ENCODE assay signal across 8 mouse cellular contexts in the genomic region with DNA sequence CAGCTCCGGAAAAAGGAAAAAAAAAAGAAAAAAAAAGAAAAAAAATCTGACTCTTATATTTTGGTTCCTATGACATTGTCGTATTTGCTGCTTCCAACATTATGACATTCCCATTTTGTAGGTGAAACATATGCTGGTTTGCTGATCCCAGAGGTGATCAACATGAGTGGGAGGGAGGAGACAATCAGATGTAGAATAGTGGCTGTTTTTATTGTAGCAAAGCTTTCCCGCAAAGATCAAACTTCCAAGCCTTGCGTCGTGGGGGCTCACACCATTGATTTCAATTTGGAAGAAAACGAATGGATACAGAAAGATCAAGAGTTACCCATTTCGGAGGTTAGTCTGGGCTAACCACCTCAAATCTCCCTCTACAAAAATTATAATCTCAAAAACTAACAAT. TPM values are rescaled to one million over a fixed set of nuclear protein-coding genes. Genes with fewer than 3 reads are reported as not detected.
A peak's percentile ranks its signal among the peaks of the same experiment; 100 is the strongest.
DNase-seq lines count a peak whose midpoint lies in the region; ATAC-seq and TF ChIP-seq lines count a peak whose summit lies in the region.

No protein-coding gene starts in this region.

- no peak for TF ChIP-seq CTCF in G1E (IDR thresholded peaks at IDR 0.05; ENCODE audit: low read depth, low read length)
- TF ChIP-seq CTCF in liver, postnatal 0 days (IDR thresholded peaks at IDR 0.05; ENCODE audit: low read depth) = no peak

- 23% methylated on average over 7 of the region's 7 CpGs for WGBS in heart, embryonic 12.5 days
- WGBS in forebrain, embryonic 16.5 days = 22% methylated on average over 7 of the region's 7 CpGs
- 24% methylated on average over 7 of the region's 7 CpGs for WGBS in liver, postnatal 0 days (ENCODE audit: insufficient replicate concordance)

- DNase-seq in heart, adult 8-10 months (ENCODE audit: low spot score) = no peak
- no peak for DNase-seq in G1E (ENCODE audit: low spot score)
- no peak for DNase-seq in liver, postnatal 0 days
- no peak for DNase-seq in right cerebral cortex, adult 2 months (ENCODE audit: low spot score in 2 of 2)
- DNase-seq in left cerebral cortex, postnatal 4 days = no peak
- DNase-seq in gastrocnemius, postnatal 10 days = no peak

- no peaks in the 10 kb centered on the region for H3K9me3 ChIP-seq in heart, embryonic 12.5 days (replicated peaks)
- no peaks in the 10 kb centered on the region for H3K9me3 ChIP-seq in G1E (replicated peaks)
- no peaks in the 10 kb centered on the region for H3K9me3 ChIP-seq in forebrain, embryonic 16.5 days (ENCODE audit: control insufficient read depth, low read length)
- no peaks in the 10 kb centered on the region for H3K9me3 ChIP-seq in liver, postnatal 0 days (ENCODE audit: low read length)

- H3K4me1 ChIP-seq in heart, embryonic 12.5 days (replicated peaks) = peaks cover 8% of the 10 kb centered on the region; the same call in 1 of the 2 replicates
- H3K4me1 ChIP-seq in G1E (ENCODE audit: insufficient read depth, low read depth, low read length) = peaks cover 36% of the 10 kb centered on the region
- H3K4me1 ChIP-seq in forebrain, embryonic 16.5 days (replicated peaks; ENCODE audit: control insufficient read depth, insufficient read depth, low read length) = peaks cover 13% of the 10 kb centered on the region
- H3K4me1 ChIP-seq in liver, postnatal 0 days (ENCODE audit: insufficient read depth) = peaks cover 13% of the 10 kb centered on the region

- intact Hi-C loops in left cerebral cortex, postnatal 4 days (cut with DNase I) = loop anchor here (5.0 kb wide), 1 partner anchor 336 kb away; a partner anchor contains a TSS

- peak overlapping the region; percentile 68 for H3K4me3 ChIP-seq in heart, embryonic 12.5 days
- H3K4me3 ChIP-seq in G1E (ENCODE audit: low read depth, low read length) = peak overlapping the region; percentile 76
- H3K4me3 ChIP-seq in forebrain, embryonic 16.5 days (replicated peaks; ENCODE audit: low read length) = peak overlapping the region; percentile 57
- H3K4me3 ChIP-seq in liver, postnatal 0 days (ENCODE audit: low read depth, low read length) = peak overlapping the region; percentile 58

- H3K36me3 ChIP-seq in heart, embryonic 12.5 days = no peaks in the 10 kb centered on the region
- no peaks in the 10 kb centered on the region for H3K36me3 ChIP-seq in G1E (replicated peaks)
- no peaks in the 10 kb centered on the region for H3K36me3 ChIP-seq in forebrain, embryonic 16.5 days (ENCODE audit: control insufficient read depth, insufficient read depth)
- H3K36me3 ChIP-seq in liver, postnatal 0 days (replicated peaks; ENCODE audit: insufficient read depth, low read length) = no peaks in the 10 kb centered on the region

- H3K4me2 ChIP-seq in heart, embryonic 12.5 days = peak overlapping the region; percentile 83
- peak overlapping the region; percentile 69 for H3K4me2 ChIP-seq in forebrain, embryonic 16.5 days (ENCODE audit: low read length)
- peak overlapping the region; percentile 77 for H3K4me2 ChIP-seq in liver, postnatal 0 days (ENCODE audit: low read depth, low read length)

- TF ChIP-seq EP300 in liver, postnatal 0 days (IDR thresholded peaks at IDR 0.05; ENCODE audit: low read depth) = no peak

- peak overlapping the region; percentile 31 for H3K9ac ChIP-seq in heart, embryonic 12.5 days
- peak overlapping the region; percentile 79 for H3K9ac ChIP-seq in forebrain, embryonic 16.5 days (replicated peaks; ENCODE audit: low read depth, low read length)
- no peak overlapping the region for H3K9ac ChIP-seq in liver, postnatal 0 days (replicated peaks)

- no peak for ATAC-seq in heart, embryonic 12.5 days (ENCODE audit: insufficient number of reproducible peaks, low FRiP score)
- no peak for ATAC-seq in G1E (ENCODE audit: extremely low read depth, insufficient number of reproducible peaks, low FRiP score, poor library complexity, severe bottlenecking)
- no peak for ATAC-seq in forebrain, embryonic 16.5 days
- no peak for ATAC-seq in liver, postnatal 0 days

- H3K27ac ChIP-seq in heart, embryonic 12.5 days (ENCODE audit: poor library complexity, severe bottlenecking) = peak overlapping the region; percentile 17; the same call in 1 of the 2 replicates
- peak overlapping the region; percentile 98 for H3K27ac ChIP-seq in forebrain, embryonic 16.5 days (ENCODE audit: low read length)
- H3K27ac ChIP-seq in liver, postnatal 0 days (ENCODE audit: low read depth) = no peak overlapping the region

- H3K27me3 ChIP-seq in heart, embryonic 12.5 days (replicated peaks) = no peaks in the 10 kb centered on the region
- no peaks in the 10 kb centered on the region for H3K27me3 ChIP-seq in G1E (ENCODE audit: insufficient read depth, low read length)
- H3K27me3 ChIP-seq in forebrain, embryonic 16.5 days (replicated peaks; ENCODE audit: control insufficient read depth, insufficient read depth, low read length) = no peaks in the 10 kb centered on the region
- H3K27me3 ChIP-seq in liver, postnatal 0 days (ENCODE audit: insufficient read depth, low read length) = no peaks in the 10 kb centered on the region

RNA-seq across cellular contexts. Expression of a gene that starts 1.3 kb away (rescaled TPM):
- polyA plus RNA-seq in heart, embryonic 12.5 days (2016; fragmentation: Nextera tagmentation; extraction: Ambion mirVana) = 1.2 and 1.4 TPM in 2 replicates
- 1 to 10 TPM; 2.2 to 3.8 (median 2.9) TPM for total RNA-seq in heart, adult 8-10 months (2022)
- total RNA-seq in G1E (2014; fragmentation: Nextera tagmentation) (0.83 and 8.5 TPM in 2 replicates), G1E (2017) (2.3 and 2.5 TPM in 2 replicates)
- polyA plus RNA-seq in G1E (2012) = 0.03 and 0.12 TPM in 2 replicates
- polyA plus RNA-seq in forebrain, embryonic 16.5 days (2015; fragmentation: Nextera tagmentation; extraction: Ambion mirVana) = 5.8 and 6.8 TPM in 2 replicates
- polyA plus RNA-seq in liver, postnatal 0 days (2015; fragmentation: Nextera tagmentation; extraction: Ambion mirVana) = 0.25 and 0.46 TPM in 2 replicates
- 1 to 10 TPM; 4.3 to 5.6 TPM for total RNA-seq in left cerebral cortex, postnatal 4 days (2021)
- under 1 TPM; 0.84 to 0.92 TPM for total RNA-seq in gastrocnemius, postnatal 10 days (2021)

RNA-seq across cellular contexts. Expression of a gene that starts 18.2 kb away (rescaled TPM):
- 1.1 and 1.6 TPM in 2 replicates for polyA plus RNA-seq in heart, embryonic 12.5 days (2016; fragmentation: Nextera tagmentation; extraction: Ambion mirVana)
- under 1 TPM; 0.17 to 0.44 (median 0.32) TPM for total RNA-seq in heart, adult 8-10 months (2022)
- total RNA-seq in G1E (2014; fragmentation: Nextera tagmentation) (not detected in 2 replicates), G1E (2017) (0.05 and 0.12 TPM in 2 replicates)
- polyA plus RNA-seq in G1E (2012) = not detected in 2 replicates
- 5.2 and 5.8 TPM in 2 replicates for polyA plus RNA-seq in forebrain, embryonic 16.5 days (2015; fragmentation: Nextera tagmentation; extraction: Ambion mirVana)
- 0.06 TPM in 1 of 2 replicates, not detected in the other for polyA plus RNA-seq in liver, postnatal 0 days (2015; fragmentation: Nextera tagmentation; extraction: Ambion mirVana)
- 1 to 10 TPM; 7.6 to 9.4 TPM for total RNA-seq in left cerebral cortex, postnatal 4 days (2021)
- total RNA-seq in gastrocnemius, postnatal 10 days (2021) = under 1 TPM; 0.12 to 0.14 TPM

RNA-seq across cellular contexts. Expression of a gene that starts 21.3 kb away (rescaled TPM):
- 7.3 and 10.7 TPM in 2 replicates for polyA plus RNA-seq in heart, embryonic 12.5 days (2016; fragmentation: Nextera tagmentation; extraction: Ambion mirVana)
- 1 to 10 TPM; 2.2 to 5.0 (median 3.2) TPM for total RNA-seq in heart, adult 8-10 months (2022)
- total RNA-seq in G1E (2014; fragmentation: Nextera tagmentation) = 2.1 and 5.8 TPM in 2 replicates
- total RNA-seq in G1E (2017) = 1.8 and 2.6 TPM in 2 replicates
- polyA plus RNA-seq in G1E (2012) = 0.46 and 0.63 TPM in 2 replicates
- 21.3 and 23.8 TPM in 2 replicates for polyA plus RNA-seq in forebrain, embryonic 16.5 days (2015; fragmentation: Nextera tagmentation; extraction: Ambion mirVana)
- 0.75 and 0.86 TPM in 2 replicates for polyA plus RNA-seq in liver, postnatal 0 days (2015; fragmentation: Nextera tagmentation; extraction: Ambion mirVana)
- total RNA-seq in left cerebral cortex, postnatal 4 days (2021) = 10 to 100 TPM; 17.7 to 18.0 TPM
- 1 to 10 TPM; 3.7 to 3.9 TPM for total RNA-seq in gastrocnemius, postnatal 10 days (2021)

RNA-seq across cellular contexts. Expression of a gene that starts 30.7 kb away (rescaled TPM):
- 4.3 and 4.8 TPM in 2 replicates for polyA plus RNA-seq in heart, embryonic 12.5 days (2016; fragmentation: Nextera tagmentation; extraction: Ambion mirVana)
- 1 to 10 TPM; 1.7 to 3.2 (median 1.9) TPM for total RNA-seq in heart, adult 8-10 months (2022)
- total RNA-seq in G1E (2014; fragmentation: Nextera tagmentation) (1.2 and 3.1 TPM in 2 replicates), G1E (2017) (0.49 and 0.64 TPM in 2 replicates)
- 0.29 and 0.38 TPM in 2 replicates for polyA plus RNA-seq in G1E (2012)
- 14.5 and 15.8 TPM in 2 replicates for polyA plus RNA-seq in forebrain, embryonic 16.5 days (2015; fragmentation: Nextera tagmentation; extraction: Ambion mirVana)
- polyA plus RNA-seq in liver, postnatal 0 days (2015; fragmentation: Nextera tagmentation; extraction: Ambion mirVana) = 0.36 and 0.41 TPM in 2 replicates
- total RNA-seq in left cerebral cortex, postnatal 4 days (2021) = 10 to 100 TPM; 14.9 to 17.2 TPM
- total RNA-seq in gastrocnemius, postnatal 10 days (2021) = 1 to 10 TPM in 1 of 2 experiments, under 1 TPM in 1; 0.47 to 1.0 TPM

RNA-seq across cellular contexts. Expression of a gene that starts 36.8 kb away (rescaled TPM):
- 0.15 and 0.39 TPM in 2 replicates for polyA plus RNA-seq in heart, embryonic 12.5 days (2016; fragmentation: Nextera tagmentation; extraction: Ambion mirVana)
- total RNA-seq in heart, adult 8-10 months (2022) = not detected
- total RNA-seq in G1E (2014; fragmentation: Nextera tagmentation) (1.5 TPM in 1 of 2 replicates, not detected in the other), G1E (2017) (not detected in 2 replicates)
- not detected in 2 replicates for polyA plus RNA-seq in G1E (2012)
- polyA plus RNA-seq in forebrain, embryonic 16.5 days (2015; fragmentation: Nextera tagmentation; extraction: Ambion mirVana) = 3.7 and 6.0 TPM in 2 replicates
- polyA plus RNA-seq in liver, postnatal 0 days (2015; fragmentation: Nextera tagmentation; extraction: Ambion mirVana) = not detected in 2 replicates
- 10 to 100 TPM; 12.2 to 16.6 TPM for total RNA-seq in left cerebral cortex, postnatal 4 days (2021)
- total RNA-seq in gastrocnemius, postnatal 10 days (2021) = under 1 TPM in 1 of 2 experiments, not detected in 1; 0.77 TPM

Comparison
In these comparisons a context has a peak if more than half of its experiments do, and no peak if none do; other contexts are left out.
1. RNA of a gene that starts 18.2 kb away (total RNA-seq): 7.6 to 9.4 TPM in left cerebral cortex, postnatal 4 days; 0.17 to 0.44 TPM in heart, adult 8-10 months, 0.12 to 0.14 TPM in gastrocnemius, postnatal 10 days and 0.05 to 0.12 TPM in G1E; every median in the first group is over 4 times any median in the second.
2. Peak in every context shown above with its lines, with median percentiles within 50 percentile points of each other: H3K4me2 ChIP-seq and H3K4me3 ChIP-seq.